Mouse (Mus musculus) testis, postnatal 10 days (tissue): ENCODE results near the gene Ankrd33b.
A peak's percentile ranks its signal among the peaks of the same experiment; 100 is the strongest.

Experiments used
- DNase-seq: peaks from one replicate; pipeline ENCODE4 v3.0.0; 2021; ENCODE audit warnings: low spot score

Ankrd33b gene

DNA sequence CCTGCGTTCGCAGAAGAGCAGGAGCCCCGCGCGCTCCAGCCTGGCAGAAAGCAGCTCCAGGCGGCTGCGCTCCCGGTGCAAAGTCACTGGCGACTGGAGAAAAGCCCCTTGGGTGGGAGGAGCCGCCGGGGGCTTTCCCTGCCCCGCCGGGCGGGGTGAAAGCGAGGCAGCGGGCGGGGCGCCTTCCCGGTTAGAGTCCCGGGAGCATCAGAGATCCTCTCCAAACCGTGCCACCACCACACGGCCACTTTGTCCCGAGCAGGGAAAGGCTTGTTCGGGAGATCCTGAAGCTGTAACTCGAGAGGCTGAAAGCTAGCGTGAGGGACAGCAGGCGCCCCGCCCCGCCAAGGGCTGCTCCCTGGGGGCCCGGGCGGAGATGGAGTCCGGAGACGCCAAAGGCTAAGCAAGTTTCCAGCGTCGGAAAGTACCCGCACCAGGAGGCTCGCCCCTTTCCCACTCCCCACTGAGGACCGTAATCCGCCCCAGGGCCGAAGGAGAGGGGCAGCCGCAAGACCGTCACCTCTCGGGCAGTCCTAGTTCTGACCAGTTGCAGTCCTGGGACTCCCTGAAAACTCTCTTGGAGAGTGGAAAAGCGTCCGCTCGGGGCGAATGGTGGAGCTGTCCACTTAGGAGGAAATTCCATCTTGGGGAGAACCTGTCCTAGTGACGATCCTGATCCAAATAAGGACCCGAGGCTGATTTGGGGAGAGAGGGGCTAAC, at the start of gene Ankrd33b:
Gene Ankrd33b (minus strand): TSS at position 246 of the 720 bp plus-strand sequence.
- peak; percentile 56 for DNase-seq

DNA sequence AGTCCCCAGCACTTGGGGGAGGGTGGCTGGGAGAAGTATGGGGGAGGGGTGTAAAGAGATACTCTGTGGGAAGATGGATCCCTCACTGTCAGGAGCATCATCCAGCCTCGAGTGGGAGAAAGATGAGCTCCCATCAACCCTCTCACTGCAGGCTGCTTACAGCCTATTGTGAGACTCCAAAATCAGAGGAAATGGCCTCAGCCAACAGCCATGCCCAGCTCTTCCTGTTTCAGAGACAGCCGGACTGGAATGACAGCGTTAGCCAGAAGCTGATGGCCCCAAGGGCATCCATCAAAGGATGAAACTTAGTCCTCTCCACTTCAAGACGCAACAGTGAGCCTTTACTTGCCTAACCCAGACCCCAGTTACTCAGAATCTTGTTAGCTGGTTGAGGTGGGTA, 47.7 kb upstream of the Ankrd33b start:
- DNase-seq: no peak

DNA sequence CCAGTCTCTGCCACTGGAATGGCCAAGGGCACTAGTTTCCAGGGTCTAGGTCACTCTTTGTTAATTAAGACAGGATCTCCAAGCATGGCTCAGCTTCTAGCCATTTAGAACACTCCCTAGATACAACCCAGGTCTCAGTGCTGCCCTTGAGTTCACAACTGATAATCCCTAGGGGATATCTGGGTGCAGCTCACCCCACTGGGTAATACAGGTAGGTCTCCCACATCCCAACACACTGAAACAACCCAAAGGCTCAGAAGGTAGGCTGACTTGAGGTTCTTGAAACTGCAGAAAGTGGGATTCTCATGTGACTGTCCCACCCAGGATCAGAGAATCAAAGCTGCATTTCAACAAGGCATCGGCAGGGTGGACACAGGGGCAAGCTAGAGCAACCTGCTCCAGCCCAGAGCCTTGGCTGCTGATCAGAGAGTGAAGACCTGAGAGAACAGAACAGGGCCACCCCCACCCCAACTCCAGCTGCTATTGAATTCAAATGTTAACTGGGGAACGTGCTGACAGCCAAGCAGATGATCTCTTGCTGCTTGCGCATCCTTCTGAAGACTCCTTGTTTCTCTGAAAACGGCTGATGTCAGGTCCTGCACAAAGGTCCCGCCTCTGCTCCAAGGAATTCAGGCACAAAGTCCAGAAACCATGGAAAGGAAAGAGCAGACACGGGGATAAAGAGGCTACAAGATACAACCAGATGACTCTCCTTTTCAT, 46.8 kb upstream of the Ankrd33b start:
- no peak for DNase-seq

- DNase-seq: no peak
Measured at GRCm38 (mm10) chr15:31413662-31414061, 46.1 kb upstream of the Ankrd33b start.

DNA sequence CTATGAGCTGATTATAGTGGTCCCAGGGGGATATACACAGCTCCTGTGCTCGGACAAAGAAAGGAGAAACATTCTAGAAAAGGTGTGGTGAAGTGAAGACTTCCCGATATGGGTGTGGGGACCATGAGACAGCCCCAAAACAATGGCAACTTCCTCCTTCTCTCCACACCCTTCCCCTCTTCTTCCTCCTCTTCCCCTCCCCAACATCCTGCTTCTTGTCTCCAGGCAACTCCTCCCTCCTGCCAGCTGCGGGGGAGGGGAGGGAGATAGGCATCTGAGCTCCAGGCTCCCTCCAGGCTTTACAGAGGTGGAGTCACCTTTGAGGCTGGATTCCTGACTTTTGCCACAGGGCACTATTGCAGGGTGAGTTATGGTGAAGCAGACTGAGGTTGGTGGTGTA, 45.4 kb upstream of the Ankrd33b start:
- no peak for DNase-seq

GRCm38 (mm10) chr15:31412436-31412835, 44.9 kb upstream of the Ankrd33b start:
- DNase-seq: no peak

GRCm38 (mm10) chr15:31407490-31407889, 40.0 kb upstream of the Ankrd33b start:
- no peak for DNase-seq

DNA sequence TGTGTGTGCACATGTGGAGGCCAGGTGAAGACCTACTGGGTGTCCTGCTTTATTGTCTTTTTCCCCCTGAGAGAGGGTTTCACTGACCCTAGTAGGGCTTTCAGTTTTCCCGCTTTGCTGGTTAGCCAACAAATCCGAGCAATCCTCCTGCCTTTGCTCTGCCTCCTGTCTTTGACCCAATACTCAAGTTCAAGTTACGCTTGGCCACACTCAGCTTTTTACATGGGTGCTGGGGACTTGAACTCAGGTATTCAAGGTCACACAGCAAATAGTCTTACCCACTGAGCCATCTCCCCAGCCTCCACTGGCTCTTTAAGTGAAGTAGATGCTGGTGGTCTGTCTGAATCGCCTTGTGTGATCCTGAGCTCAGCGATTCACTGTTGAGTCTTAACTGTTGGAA, 39.4 kb upstream of the Ankrd33b start:
- DNase-seq: no peak

DNA sequence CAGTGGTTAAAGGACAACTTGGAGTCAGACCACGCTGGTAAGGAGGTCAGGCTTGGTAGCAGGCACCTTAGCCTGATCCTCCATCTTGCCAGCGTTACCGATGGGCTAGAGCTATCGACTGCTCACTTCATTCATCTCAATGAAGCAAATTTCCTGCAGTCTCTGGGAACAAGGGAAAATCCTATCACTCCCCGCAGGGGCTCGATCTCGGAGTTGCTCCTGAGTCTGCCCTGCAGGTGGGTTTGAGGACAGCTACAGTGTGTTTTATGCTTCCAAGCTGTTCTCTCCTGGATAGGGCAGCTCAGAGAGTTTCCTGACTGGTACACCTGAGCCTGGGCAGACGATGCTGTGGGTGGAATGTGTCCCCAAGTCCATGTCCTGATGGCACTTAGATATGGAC, 36.8 kb upstream of the Ankrd33b start:
- no peak for DNase-seq

- DNase-seq: no peak
Measured at GRCm38 (mm10) chr15:31402200-31402892, 34.8 kb upstream of the Ankrd33b start.

- no peak for DNase-seq
Measured at GRCm38 (mm10) chr15:31400974-31401373, 33.4 kb upstream of the Ankrd33b start.

GRCm38 (mm10) chr15:31398769-31399168, 31.2 kb upstream of the Ankrd33b start:
- DNase-seq: no peak

GRCm38 (mm10) chr15:31397379-31397778, 29.9 kb upstream of the Ankrd33b start:
- no peak for DNase-seq

DNA sequence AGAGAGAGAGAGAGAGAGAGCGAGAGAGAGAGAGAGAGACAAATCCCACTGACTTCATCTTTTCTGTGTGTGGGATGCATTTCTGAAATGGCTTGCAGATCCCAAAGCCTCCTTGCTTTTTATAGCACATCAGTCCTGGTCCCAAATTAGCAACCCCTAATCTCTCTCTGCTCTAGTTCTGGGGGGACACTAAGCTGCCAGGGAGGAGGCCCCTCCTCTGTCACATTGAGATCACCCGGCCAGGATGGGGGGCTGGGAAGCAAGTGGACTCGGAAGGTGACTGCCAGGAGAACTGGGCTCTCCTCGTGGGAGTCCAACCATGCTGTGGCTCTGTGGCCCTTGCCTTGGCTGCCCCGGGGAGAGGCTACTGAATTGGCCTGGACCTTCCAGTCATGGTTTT, 29.2 kb upstream of the Ankrd33b start:
- no peak for DNase-seq

DNA sequence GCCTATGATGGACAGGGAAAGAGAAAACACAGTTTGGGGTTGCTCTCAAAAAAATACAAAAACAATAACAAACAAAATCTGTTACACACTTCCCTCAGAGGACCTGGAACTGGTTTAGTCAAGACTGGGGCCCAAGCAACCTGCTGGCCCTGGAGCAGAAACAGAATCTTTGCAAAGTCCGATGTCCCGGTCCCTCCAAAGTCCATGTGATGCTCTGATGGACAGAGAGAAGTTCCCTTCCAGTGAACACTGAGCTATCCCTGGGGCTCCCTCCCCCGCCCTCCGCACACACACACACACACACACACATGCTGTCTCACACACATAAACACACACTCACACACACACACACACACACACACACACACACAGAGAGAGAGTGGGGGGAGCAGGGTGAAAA, 28.5 kb upstream of the Ankrd33b start:
- no peak for DNase-seq

DNA sequence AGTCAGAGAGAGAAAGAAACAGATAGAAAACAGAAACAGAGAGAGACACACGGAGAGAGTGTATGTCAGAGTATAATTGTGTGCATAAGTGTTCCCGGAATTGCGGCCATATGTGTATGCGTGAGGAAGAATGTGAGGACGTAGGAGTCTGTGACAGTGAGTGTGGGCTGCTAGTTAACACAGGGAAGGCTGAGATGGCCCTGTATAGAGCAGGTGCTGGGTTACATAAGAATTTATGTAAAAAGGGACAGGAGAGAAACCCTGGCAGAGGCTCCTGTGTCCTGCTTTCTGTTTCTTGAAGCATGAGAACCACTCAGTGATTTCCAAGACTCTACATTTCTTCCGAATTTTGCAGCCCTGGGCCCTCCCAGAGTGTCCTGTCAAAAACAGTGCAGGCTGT, 25.9 kb upstream of the Ankrd33b start:
- DNase-seq: no peak

GRCm38 (mm10) chr15:31392705-31393104, 25.2 kb upstream of the Ankrd33b start:
- peak; percentile 88 for DNase-seq

- no peak for DNase-seq
Measured at GRCm38 (mm10) chr15:31392135-31392534, 24.6 kb upstream of the Ankrd33b start.

GRCm38 (mm10) chr15:31381936-31382468, 14.5 kb upstream of the Ankrd33b start:
- no peak for DNase-seq

- DNase-seq: no peak
Measured at GRCm38 (mm10) chr15:31379471-31379870, 11.9 kb upstream of the Ankrd33b start.

DNA sequence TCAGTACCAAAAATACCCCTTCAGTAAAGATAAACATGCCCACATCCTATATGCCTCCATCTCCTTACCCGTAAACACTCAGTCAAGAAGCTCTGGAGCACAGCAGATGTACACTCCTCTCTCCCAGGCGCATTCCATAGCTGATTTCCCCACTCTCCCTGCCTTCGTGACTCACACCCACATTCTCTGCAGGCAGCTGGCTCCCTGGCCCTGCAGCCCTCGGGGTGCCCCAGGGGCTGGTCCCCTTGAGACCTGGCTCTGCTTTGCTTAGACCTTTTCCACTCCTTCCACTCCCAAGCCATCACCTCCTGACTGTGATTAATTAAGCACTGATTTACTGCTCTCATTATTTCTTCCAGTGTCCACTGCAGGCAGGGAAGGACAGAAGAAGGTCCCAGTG, 7.7 kb upstream of the Ankrd33b start:
- no peak for DNase-seq

GRCm38 (mm10) chr15:31369125-31369612, 1.6 kb upstream of the Ankrd33b start:
- no peak for DNase-seq

DNA sequence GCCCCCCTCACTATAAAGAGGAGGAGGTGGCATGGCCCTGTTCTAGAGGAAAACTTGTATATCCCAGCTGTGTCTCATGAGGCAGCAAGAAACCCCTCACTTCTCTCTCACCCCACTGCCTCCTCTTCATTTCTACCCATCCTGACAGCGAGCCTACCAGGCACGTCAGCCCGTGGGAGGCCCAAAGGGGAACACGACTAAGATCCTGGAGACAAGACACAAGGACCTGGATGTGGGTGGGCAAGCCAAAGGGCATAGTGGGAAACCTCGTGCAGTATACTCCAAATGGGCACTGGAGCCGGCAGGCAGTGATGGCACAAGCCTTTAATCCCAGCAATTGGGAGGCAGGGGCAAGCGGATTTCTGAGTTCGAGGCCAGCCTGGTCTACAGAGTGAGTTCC, 1.0 kb upstream of the Ankrd33b start:
- DNase-seq: no peak
